In the genomic region with DNA sequence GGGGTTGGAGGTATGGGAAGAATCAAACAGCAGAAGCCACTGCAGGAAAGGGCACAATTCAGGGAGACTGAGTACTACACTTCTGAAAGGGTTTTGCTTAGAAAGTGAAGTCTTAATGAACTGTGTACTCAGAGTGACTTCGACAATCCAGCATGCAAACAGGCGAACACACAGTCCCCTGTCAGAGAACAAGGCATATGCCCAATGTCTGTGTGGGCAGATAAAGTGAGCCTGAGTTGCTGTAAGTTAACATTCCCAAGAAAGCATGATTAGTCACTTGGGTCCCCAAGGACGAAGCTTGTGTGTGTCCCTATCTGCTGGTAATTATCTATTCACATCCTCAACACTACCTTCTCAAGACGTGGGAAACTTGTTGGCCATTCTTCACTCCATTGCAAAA, we compare ENCODE assay signal across 31 mouse cellular contexts.
DNase-seq lines count a peak whose midpoint lies in the region; ATAC-seq lines count a peak whose summit lies in the region.
"Had no signal": no experiment of that assay in that cellular context is flagged by ENCODE, and none has a peak within 500 bp of the region (broad histone marks: within the 10 kb centered on the region; RNA-seq: fewer than 3 reads in every experiment).

No protein-coding gene starts in this region.

- no peaks in the 10 kb centered on the region for H3K36me3 ChIP-seq in heart, embryonic 13.5 days
- H3K36me3 ChIP-seq: G1E; limb, embryonic 15.5 days; liver, embryonic 15.5 days; midbrain, embryonic 10.5 days; neural tube, embryonic 13.5 days had no signal

- intact Hi-C loops in left cerebral cortex, postnatal 36 days (cut with DNase I), result no loop called here

- no peak for DNase-seq in heart, adult 9 months (ENCODE audit: low spot score in 2 of 2)
- DNase-seq in layer of hippocampus, adult 8-10 months (ENCODE audit: low spot score in 2 of 2), result peak; percentile 10 to 17
- no peak for DNase-seq in layer of hippocampus, postnatal 14 days (ENCODE audit: low spot score in 2 of 2)
- DNase-seq in right cerebral cortex, adult 18-20 months, result peak; percentile 53
- no peak for DNase-seq in right cerebral cortex, postnatal 10 days (ENCODE audit: low spot score in 2 of 2)
- DNase-seq in left cerebral cortex, postnatal 36 days (ENCODE audit: low spot score in 2 of 2), result peak; percentile 39 to 42
- DNase-seq in spleen, postnatal 4 days (ENCODE audit: low spot score in 2 of 2), result no peak
- DNase-seq: adrenal gland, adult 2 months; B cell, adult 2 months; cerebellum, adult 11-12 months; cerebellum, postnatal 10 days; heart, postnatal 36 days; kidney, adult 18-20 months; kidney, postnatal 4 days; lung, postnatal 10 days; retina, postnatal 1 day; spleen, adult 18-20 months; thymus, postnatal 14 days had no signal

- no peak overlapping the region for H3K4me3 ChIP-seq in heart, embryonic 13.5 days
- H3K4me3 ChIP-seq: limb, embryonic 15.5 days; liver, embryonic 15.5 days; midbrain, embryonic 10.5 days; myocyte; neural tube, embryonic 13.5 days had no signal

- WGBS in heart, embryonic 13.5 days, result 45% methylated on average over 4 of the region's 4 CpGs

- H3K4me2 ChIP-seq in heart, embryonic 13.5 days, result no peak overlapping the region
- H3K4me2 ChIP-seq: hindbrain, embryonic 14.5 days; limb, embryonic 15.5 days; liver, embryonic 15.5 days; neural tube, embryonic 13.5 days had no signal

- H3K27me3 ChIP-seq in heart, embryonic 13.5 days (replicated peaks), result no peaks in the 10 kb centered on the region
- H3K27me3 ChIP-seq: CH12.LX; limb, embryonic 15.5 days; liver, embryonic 15.5 days; neural tube, embryonic 13.5 days; Patski had no signal

- no peaks in the 10 kb centered on the region for H3K9me3 ChIP-seq in heart, embryonic 13.5 days
- H3K9me3 ChIP-seq: limb, embryonic 15.5 days; liver, embryonic 15.5 days; midbrain, embryonic 10.5 days; neural tube, embryonic 13.5 days had no signal

- H3K4me1 ChIP-seq in heart, embryonic 13.5 days, result peaks cover 15% of the 10 kb centered on the region
- H3K4me1 ChIP-seq: limb, embryonic 15.5 days; liver, embryonic 15.5 days; neural tube, embryonic 13.5 days had no signal

- no peak for ATAC-seq in heart, embryonic 13.5 days (ENCODE audit: extremely low read depth, insufficient number of reproducible peaks, low FRiP score, low TSS enrichment)
- ATAC-seq: inflammation-experienced regulatory T-cells, adult 6 months; midbrain, embryonic 16.5 days; Patski had no signal

- peak overlapping the region; percentile 25; the same call in 1 of the 2 replicates for H3K27ac ChIP-seq in heart, embryonic 13.5 days (replicated peaks)
- H3K27ac ChIP-seq: hindbrain, embryonic 14.5 days; limb, embryonic 15.5 days; liver, embryonic 15.5 days; midbrain, embryonic 10.5 days; neural tube, embryonic 13.5 days had no signal

- H3K9ac ChIP-seq in heart, embryonic 13.5 days, result no peak overlapping the region
- H3K9ac ChIP-seq: forebrain, postnatal 0 days; hindbrain, embryonic 14.5 days; limb, embryonic 15.5 days; liver, embryonic 15.5 days; neural tube, embryonic 13.5 days had no signal

Comparison
In these comparisons a context has a peak if more than half of its experiments do, and no peak if none do; other contexts are left out.
1. DNase-seq: peak in layer of hippocampus, adult 8-10 months (2 of 2), right cerebral cortex, adult 18-20 months (single experiment) and left cerebral cortex, postnatal 36 days (2 of 2); none in heart, adult 9 months (0 of 2), layer of hippocampus, postnatal 14 days (0 of 2), right cerebral cortex, postnatal 10 days (0 of 2) and spleen, postnatal 4 days (0 of 2).